Mouse (Mus musculus) ES-Bruce4 (cell line): ENCODE measurements at regions not wholly inside any gene's neighbourhood (a gene's known extent, or its start where the extent isn't known, plus 50 kb on each side); places are given as distances from the start of the nearest gene placed in this dataset.

ENCODE experiments used
- CTCF ChIP-seq: IDR thresholded peaks from one replicate; pipeline ENCODE4 v1.8.1; 2011; ENCODE audit warnings: low read depth, low read length
- POLR2A ChIP-seq: IDR thresholded peaks from one replicate; pipeline ENCODE4 v1.8.1; 2011; ENCODE audit warnings: low read length; ENCODE audit not compliant: insufficient read depth

DNA sequence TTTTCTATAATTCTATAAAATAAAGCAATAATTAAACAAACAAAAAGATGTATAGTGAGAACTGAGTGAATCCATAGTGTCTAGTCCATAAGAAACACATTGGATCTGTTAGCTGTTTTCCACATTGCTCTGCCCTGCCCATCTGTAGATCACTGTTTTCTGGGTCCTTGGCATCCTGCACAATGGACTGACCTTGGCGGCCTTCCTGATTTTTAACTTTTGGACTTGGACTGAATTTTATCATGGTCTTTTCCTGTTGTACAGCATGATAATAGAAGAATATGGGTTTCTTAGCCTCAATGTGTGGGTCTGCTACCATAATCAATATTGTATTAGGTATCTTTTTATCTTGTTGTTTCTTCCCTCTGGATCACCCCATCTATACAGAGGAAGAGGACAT, 456.0 kb downstream of the 1810013L24Rik start:
- TF ChIP-seq POLR2A, result no peak
- no peak for TF ChIP-seq CTCF
